In the genomic region with DNA sequence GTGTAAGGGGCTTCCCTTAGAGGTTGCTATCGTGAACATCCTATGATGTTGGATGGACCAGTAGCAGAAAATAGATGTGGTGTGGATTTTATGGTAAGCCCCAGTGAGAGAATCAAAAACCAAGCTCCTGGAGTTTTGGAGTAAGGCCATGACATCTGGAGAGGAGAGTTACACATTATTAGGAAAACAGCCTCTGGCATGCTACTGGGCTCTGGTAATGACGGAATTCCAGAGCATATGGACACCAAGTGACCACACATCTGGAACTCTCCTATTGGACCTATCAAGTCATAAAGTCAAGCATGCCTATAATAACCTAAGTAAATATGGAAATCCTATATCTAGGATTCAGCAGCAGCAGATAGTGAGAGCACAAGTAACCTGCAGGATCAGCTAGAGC, we compare ENCODE assay signal across 30 mouse cellular contexts.
"Had no signal": no experiment of that assay in that cellular context is flagged by ENCODE, and none has a peak within 500 bp of the region (broad histone marks: within the 10 kb centered on the region; RNA-seq: fewer than 3 reads in every experiment).

No protein-coding gene starts in this region.

- H3K4me3 ChIP-seq: left cerebral cortex, adult 2 months; limb, embryonic 12.5 days; limb, embryonic 15.5 days; liver, embryonic 12.5 days; liver, embryonic 13.5 days; liver, embryonic 15.5 days; lung, embryonic 15.5 days; megakaryocyte, embryonic 14.5 days; midbrain, embryonic 10.5 days; midbrain, embryonic 12.5 days; midbrain, embryonic 13.5 days; midbrain, embryonic 15.5 days; myocyte; neural tube, embryonic 12.5 days had no signal

- H3K36me3 ChIP-seq: limb, embryonic 12.5 days; limb, embryonic 15.5 days; liver, embryonic 12.5 days; liver, embryonic 13.5 days; liver, embryonic 15.5 days; lung, embryonic 15.5 days; midbrain, embryonic 10.5 days; midbrain, embryonic 12.5 days; midbrain, embryonic 13.5 days; midbrain, embryonic 15.5 days; neural tube, embryonic 12.5 days had no signal

- H3K27me3 ChIP-seq: limb, embryonic 12.5 days; limb, embryonic 15.5 days; liver, embryonic 12.5 days; liver, embryonic 13.5 days; liver, embryonic 15.5 days; lung, embryonic 15.5 days; megakaryocyte, embryonic 14.5 days; midbrain, embryonic 12.5 days; midbrain, embryonic 13.5 days; midbrain, embryonic 15.5 days; neural tube, embryonic 12.5 days had no signal

- DNase-seq: left cerebral cortex, postnatal 4 days; liver; liver, embryonic 13.5 days; liver, postnatal 0 days; lung, adult 18-20 months; lung, adult 2 months; lung, embryonic 14.5 days; lung, postnatal 10 days; lung, postnatal 14 days; lung, postnatal 36 days; lung, postnatal 4 days; midbrain, embryonic 14.5 days had no signal

- H3K9ac ChIP-seq: limb, embryonic 12.5 days; limb, embryonic 15.5 days; liver, embryonic 12.5 days; liver, embryonic 13.5 days; liver, embryonic 14.5 days; liver, embryonic 15.5 days; liver, postnatal 0 days; lung, embryonic 14.5 days; lung, embryonic 15.5 days; midbrain, embryonic 12.5 days; midbrain, embryonic 13.5 days; midbrain, embryonic 15.5 days; neural tube, embryonic 12.5 days had no signal

- H3K27ac ChIP-seq: left cerebral cortex, adult 2 months; limb, embryonic 12.5 days; limb, embryonic 15.5 days; liver, embryonic 12.5 days; liver, embryonic 13.5 days; liver, embryonic 14.5 days; liver, embryonic 15.5 days; lung, embryonic 15.5 days; macrophage; midbrain, embryonic 10.5 days; midbrain, embryonic 12.5 days; midbrain, embryonic 13.5 days; midbrain, embryonic 15.5 days; neural tube, embryonic 12.5 days had no signal

- H3K4me2 ChIP-seq: limb, embryonic 12.5 days; limb, embryonic 15.5 days; liver, embryonic 11.5 days; liver, embryonic 12.5 days; liver, embryonic 13.5 days; liver, embryonic 15.5 days; lung, embryonic 14.5 days; lung, embryonic 15.5 days; midbrain, embryonic 11.5 days; midbrain, embryonic 12.5 days; midbrain, embryonic 13.5 days; midbrain, embryonic 15.5 days; neural tube, embryonic 12.5 days had no signal

- ATAC-seq: liver, embryonic 12.5 days; liver, postnatal 0 days; midbrain, embryonic 13.5 days; midbrain, embryonic 15.5 days; midbrain, embryonic 16.5 days had no signal

- H3K4me1 ChIP-seq: limb, embryonic 12.5 days; liver, embryonic 12.5 days; liver, embryonic 13.5 days; liver, embryonic 15.5 days; lung, embryonic 15.5 days; megakaryocyte, embryonic 14.5 days; midbrain, embryonic 10.5 days; midbrain, embryonic 12.5 days; midbrain, embryonic 13.5 days; midbrain, embryonic 15.5 days; neural tube, embryonic 12.5 days had no signal

- H3K9me3 ChIP-seq: limb, embryonic 12.5 days; limb, embryonic 15.5 days; liver, embryonic 12.5 days; liver, embryonic 13.5 days; liver, embryonic 15.5 days; lung, embryonic 15.5 days; megakaryocyte, embryonic 14.5 days; midbrain, embryonic 10.5 days; midbrain, embryonic 12.5 days; midbrain, embryonic 13.5 days; midbrain, embryonic 15.5 days; neural tube, embryonic 12.5 days had no signal
